Mouse (Mus musculus): ENCODE results near the gene Rai14. TPM values are rescaled to one million over a fixed set of nuclear protein-coding genes. Genes with fewer than 3 reads are reported as not detected.

Rai14 gene
- total RNA-seq, 2 experiments from 2014 or later = 5.3 to 6.3 TPM

GRCm38 (mm10) chr15:10696478-10697234 is 17.8 kb downstream of the Rai14 start:
- intact Hi-C loops (cut with DNase I) = no loop called here
- no peak for DNase-seq

- intact Hi-C loops (cut with DNase I) = no loop called here
- no peak for DNase-seq
These were observed 21.8 kb downstream of the Rai14 start for GRCm38 (mm10) chr15:10692627-10693026.

- no peak for DNase-seq
- intact Hi-C loops (cut with DNase I) = no loop called here
These were observed 22.9 kb downstream of the Rai14 start for GRCm38 (mm10) chr15:10691481-10691880.

- intact Hi-C loops (cut with DNase I) = no loop called here
- DNase-seq = no peak
These were observed 23.5 kb downstream of the Rai14 start for GRCm38 (mm10) chr15:10690973-10691372.

- no peak for DNase-seq
- intact Hi-C loops (cut with DNase I) = no loop called here
These were observed 24.2 kb downstream of the Rai14 start for GRCm38 (mm10) chr15:10690219-10690618.

GRCm38 (mm10) chr15:10689304-10689703 is 25.1 kb downstream of the Rai14 start:
- intact Hi-C loops (cut with DNase I) = no loop called here
- no peak for DNase-seq

- no peak for DNase-seq
- intact Hi-C loops (cut with DNase I) = no loop called here
These were observed 25.7 kb downstream of the Rai14 start for GRCm38 (mm10) chr15:10688686-10689085.

- DNase-seq = no peak
- intact Hi-C loops (cut with DNase I) = no loop called here
These were observed 27.1 kb downstream of the Rai14 start for GRCm38 (mm10) chr15:10687365-10687764.

GRCm38 (mm10) chr15:10685692-10686430 is 28.6 kb downstream of the Rai14 start:
- intact Hi-C loops (cut with DNase I) = no loop called here
- DNase-seq = no peak

- intact Hi-C loops (cut with DNase I) = no loop called here
- no peak for DNase-seq
These were observed 30.7 kb downstream of the Rai14 start for GRCm38 (mm10) chr15:10683687-10684203.

GRCm38 (mm10) chr15:10680514-10680913 is 33.9 kb downstream of the Rai14 start:
- DNase-seq = no peak

GRCm38 (mm10) chr15:10679571-10679970 is 34.9 kb downstream of the Rai14 start:
- peak; percentile 34 to 36 for DNase-seq

More at GRCm38 (mm10) chr15:10680514-10680913, 33.9 kb downstream of the Rai14 start:
- intact Hi-C loops (cut with DNase I) = no loop called here

GRCm38 (mm10) chr15:10675801-10676200 is 38.6 kb downstream of the Rai14 start:
- DNase-seq = no peak
- intact Hi-C loops (cut with DNase I) = no loop called here

More at GRCm38 (mm10) chr15:10679571-10679970, 34.9 kb downstream of the Rai14 start:
- intact Hi-C loops (cut with DNase I) = no loop called here

- intact Hi-C loops (cut with DNase I) = no loop called here
- DNase-seq = no peak
These were observed 41.5 kb downstream of the Rai14 start for GRCm38 (mm10) chr15:10672880-10673279.

- intact Hi-C loops (cut with DNase I) = no loop called here
- DNase-seq = peak in 1 of 2 experiments; percentile 40
These were observed 42.6 kb downstream of the Rai14 start for GRCm38 (mm10) chr15:10671868-10672267.

GRCm38 (mm10) chr15:10670107-10670506 is 44.3 kb downstream of the Rai14 start:
- DNase-seq = no peak

GRCm38 (mm10) chr15:10668120-10668900 is 46.1 kb downstream of the Rai14 start:
- DNase-seq = no peak
- intact Hi-C loops (cut with DNase I) = no loop called here

More at GRCm38 (mm10) chr15:10670107-10670506, 44.3 kb downstream of the Rai14 start:
- intact Hi-C loops (cut with DNase I) = no loop called here

GRCm38 (mm10) chr15:10665816-10666215 is 48.6 kb downstream of the Rai14 start:
- no peak for DNase-seq
- intact Hi-C loops (cut with DNase I) = no loop called here

- intact Hi-C loops (cut with DNase I) = no loop called here
- no peak for DNase-seq
These were observed 49.9 kb downstream of the Rai14 start for GRCm38 (mm10) chr15:10664529-10664898.

GRCm38 (mm10) chr15:10663793-10664528 is 50.5 kb downstream of the Rai14 start:
- intact Hi-C loops (cut with DNase I) = no loop called here
- no peak for DNase-seq

All from heart, postnatal 14 days (tissue).